Mouse (Mus musculus): ENCODE results near the gene Ubald2.

- TF ChIP-seq POLR2A (IDR thresholded peaks at IDR 0.05; ENCODE audit: borderline replicate concordance, extremely low read depth, low read depth, low read length), result no peak
- no peak for TF ChIP-seq CTCF (IDR thresholded peaks at IDR 0.05; ENCODE audit: insufficient read depth, low read length)
Measured at GRCm38 (mm10) chr11:116400560-116400959, 33.3 kb upstream of the Ubald2 start.

Measured in lung, adult 2 months (tissue).